Mouse (Mus musculus): Measurements from ENCODE around the gene Echs1.
A peak's percentile ranks its signal among the peaks of the same experiment; 100 is the strongest.
"Not testable (repeated sequence)": the region's sequence is repeated elsewhere in the genome, so short reads cannot be mapped to it uniquely, and the experiment has no call there.

The Echs1 gene

DNA sequence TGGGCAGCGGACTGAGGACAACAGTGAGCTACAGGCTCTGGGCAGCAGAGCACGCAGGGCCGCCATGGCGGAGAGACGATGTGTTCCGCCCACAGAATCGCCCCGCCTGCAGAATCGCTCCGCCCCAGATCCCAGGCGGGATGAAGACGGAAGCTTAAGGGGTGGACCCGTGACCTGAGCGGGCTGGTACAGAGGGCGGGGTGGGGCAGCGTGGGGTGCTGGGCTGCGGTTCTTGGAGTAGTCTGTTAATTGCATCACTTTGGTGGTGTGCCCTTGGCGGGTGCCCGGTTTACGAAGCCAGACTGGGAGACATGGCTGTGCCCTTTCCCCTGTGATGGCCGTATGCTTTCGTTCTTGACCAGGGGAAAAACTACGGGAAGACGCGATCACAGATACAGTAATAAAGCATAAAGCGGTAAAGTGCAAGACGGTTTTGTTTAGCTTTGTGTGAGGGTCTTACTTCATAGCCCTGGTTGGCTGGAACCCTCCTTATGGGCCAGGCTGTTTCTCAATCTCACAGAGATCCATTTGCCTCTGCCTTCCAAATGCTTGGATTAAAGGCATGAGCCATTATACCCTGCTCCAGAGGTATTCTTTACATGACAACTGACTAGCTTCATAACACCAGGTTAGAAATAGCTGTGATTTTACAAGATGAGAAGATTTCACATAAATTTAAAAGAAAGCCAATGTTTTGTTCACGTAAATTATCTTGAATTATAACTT lies at the start of gene Echs1:
Gene Echs1 (minus strand): TSS at position 148 of the 726 bp plus-strand sequence.
- DNase-seq = peak; percentile 93

GRCm38 (mm10) chr7:140164664-140165063 lies 48.4 kb upstream of the Echs1 start, which contains the start of gene Olfr522:
Gene Olfr522 (minus strand): TSS chr7:140164764.
- no peak for DNase-seq

DNA sequence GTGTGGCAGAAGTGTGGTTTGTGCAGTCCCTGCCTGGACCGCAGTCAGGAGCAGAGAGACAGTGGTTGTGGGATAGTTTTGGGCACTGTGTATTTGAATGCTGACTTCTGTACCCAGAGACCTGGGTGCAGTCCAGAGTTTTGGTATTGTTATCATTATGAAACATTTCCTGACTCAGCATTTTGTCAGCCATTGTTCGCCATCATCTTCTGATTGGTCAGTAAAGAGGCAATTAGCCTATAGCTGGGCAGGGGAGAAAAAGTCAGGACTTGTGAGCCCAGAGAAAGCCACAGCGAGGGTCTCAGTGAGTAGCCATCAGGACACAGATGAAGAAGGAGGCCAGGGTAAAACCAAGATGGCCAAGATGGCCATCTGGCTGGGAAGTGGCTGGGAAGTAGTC lies 44.1 kb upstream of the Echs1 start:
- DNase-seq = no peak

- DNase-seq = no peak
Observed at GRCm38 (mm10) chr7:140154218-140154927, 38.1 kb upstream of the Echs1 start, which contains the start of gene Sprn. Gene Sprn (minus strand): TSS chr7:140154877.

GRCm38 (mm10) chr7:140153829-140154217 lies 37.5 kb upstream of the Echs1 start:
- no peak for DNase-seq

- DNase-seq = no peak
Observed at GRCm38 (mm10) chr7:140153383-140153782, 37.1 kb upstream of the Echs1 start.

DNA sequence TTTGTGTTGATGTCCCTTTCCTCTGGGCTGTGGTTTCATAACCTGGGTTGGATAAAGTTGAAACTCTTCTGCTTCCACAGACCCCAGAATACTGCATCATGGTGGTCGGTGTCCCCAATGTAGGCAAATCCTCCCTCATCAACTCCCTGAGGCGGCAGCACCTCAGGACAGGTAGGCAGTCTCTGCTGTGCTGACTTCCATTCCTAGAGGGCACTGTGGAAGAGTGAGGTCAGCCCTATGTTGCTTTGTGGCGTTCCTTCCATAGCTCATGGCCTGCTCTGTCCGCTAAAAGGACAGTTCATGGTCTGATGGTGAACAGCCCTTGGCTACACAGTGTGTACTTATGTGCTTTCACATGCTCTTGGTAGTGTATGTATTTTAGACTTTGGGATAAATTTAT lies 28.3 kb upstream of the Echs1 start:
- no peak for DNase-seq

DNA sequence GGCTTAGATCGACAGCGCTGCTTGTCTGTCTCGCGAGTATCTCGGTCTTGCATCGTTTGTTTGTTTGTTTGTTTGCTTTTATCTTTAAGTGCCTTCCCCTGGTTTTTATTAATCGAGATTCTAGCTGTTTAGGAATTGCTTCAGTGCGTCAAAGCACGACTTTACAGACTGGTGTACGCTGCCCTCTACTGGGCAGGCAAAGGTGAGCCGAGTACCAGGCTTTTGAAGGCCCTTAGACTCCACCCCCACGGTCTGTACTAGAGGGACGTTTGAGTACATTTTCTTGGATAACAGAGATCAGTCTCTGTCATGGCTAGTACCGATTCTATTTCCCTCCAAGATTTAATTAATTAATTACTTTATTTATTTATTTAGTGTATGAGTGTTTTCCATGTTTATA lies 25.1 kb upstream of the Echs1 start:
- peak; percentile 58 for DNase-seq

- DNase-seq = no peak
Observed at GRCm38 (mm10) chr7:140138021-140138310, 21.7 kb upstream of the Echs1 start.

DNA sequence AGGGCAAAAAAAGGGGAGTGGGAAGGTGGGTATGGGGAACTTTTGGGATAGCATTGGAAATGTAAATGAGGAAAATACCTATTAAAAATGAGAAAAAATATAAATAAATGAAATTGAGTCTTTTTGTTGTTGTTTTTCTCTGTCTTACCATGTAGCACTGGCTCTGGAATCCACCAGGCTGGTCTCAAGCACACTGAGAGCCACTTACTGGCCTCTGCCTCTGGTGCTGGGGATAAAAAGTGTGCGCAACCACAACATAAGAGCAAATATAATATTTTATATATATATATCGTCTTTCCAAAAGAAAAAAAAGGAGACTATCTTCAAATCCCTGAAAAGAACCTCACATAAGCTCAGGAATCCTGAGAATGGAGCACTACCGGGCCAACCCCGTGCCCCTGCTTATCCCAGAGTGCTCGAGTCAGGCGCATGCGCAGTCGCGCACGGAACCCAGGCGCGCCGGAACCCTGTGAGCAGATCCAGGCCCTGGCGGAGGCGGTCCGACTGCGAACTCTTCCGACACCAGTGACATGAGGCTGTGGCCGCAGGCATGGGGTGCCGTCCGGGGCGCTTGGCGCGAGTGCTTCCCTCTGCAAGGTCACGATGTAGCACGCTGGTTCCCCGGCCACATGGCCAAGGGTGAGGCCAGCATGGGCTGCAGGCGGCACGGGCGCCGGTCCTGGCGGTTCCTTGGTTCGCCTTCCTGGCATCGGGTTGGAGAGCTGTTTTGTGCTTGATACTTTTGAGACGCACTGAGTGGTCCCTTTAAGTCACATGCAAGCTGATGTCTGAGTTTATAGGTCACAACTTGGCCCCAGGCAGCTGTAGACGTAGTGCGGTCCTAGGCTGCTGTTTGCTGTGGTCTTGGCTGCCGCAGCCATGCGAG lies 21.1 kb upstream of the Echs1 start, which contains the start of gene Mtg1:
Gene Mtg1 (plus strand): TSS at position 430 of the 886 bp plus-strand sequence.
- peak; percentile 95 for DNase-seq

DNA sequence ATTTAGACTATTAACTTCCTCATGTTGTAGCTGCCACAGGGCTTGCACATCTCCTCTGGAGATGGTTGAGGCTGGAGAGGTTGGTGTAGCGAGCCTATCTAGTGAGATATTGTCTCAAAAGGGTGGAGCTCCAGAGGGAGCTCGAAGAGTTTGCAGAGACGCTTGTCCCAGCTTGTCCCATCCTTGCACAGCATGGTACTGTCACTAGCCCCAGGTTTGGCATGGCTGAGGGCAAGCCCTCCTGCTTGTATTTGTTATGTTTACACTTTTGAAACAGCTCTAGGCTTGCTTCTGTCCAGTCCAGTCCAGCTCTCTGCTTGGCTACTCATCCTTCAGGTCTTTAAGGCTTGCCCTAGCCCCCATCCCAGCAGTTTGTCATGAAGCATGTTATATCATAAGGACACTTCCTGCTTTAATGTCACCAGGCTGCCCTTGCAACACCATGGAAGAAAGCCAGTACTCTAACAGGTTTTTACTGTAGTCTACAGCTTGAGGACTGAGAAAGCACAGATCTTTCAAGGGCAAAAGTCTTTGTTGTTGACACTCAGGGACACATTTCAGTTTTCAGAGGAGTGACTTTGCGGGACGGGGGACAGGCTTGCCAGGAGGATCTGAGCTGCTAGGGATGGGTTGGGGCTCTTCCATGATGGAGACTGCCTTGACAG lies 19.0 kb upstream of the Echs1 start:
- DNase-seq = no peak

- not testable (repeated sequence) for DNase-seq
Observed at GRCm38 (mm10) chr7:140134033-140134432, 17.8 kb upstream of the Echs1 start.

DNA sequence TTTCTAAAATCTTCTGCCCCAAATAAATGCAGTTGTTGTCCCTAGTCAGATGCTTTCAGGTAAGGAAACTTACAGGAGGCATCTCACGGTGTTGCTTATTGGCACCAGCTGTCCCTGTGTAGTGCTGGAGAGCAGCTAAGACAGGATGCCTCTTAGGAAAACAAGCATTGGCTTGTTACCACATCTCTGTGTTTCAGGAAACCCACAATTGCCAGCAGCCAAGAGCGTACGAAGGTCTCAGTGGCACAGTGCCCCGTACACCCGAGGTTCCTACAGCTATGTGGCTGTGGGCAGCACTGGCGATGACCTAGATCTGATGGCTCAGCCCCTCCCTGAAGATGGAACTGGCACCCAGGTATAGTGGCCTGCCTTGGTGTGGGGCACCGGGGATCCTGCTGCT lies 15.9 kb upstream of the Echs1 start:
- DNase-seq = not testable (repeated sequence)

DNA sequence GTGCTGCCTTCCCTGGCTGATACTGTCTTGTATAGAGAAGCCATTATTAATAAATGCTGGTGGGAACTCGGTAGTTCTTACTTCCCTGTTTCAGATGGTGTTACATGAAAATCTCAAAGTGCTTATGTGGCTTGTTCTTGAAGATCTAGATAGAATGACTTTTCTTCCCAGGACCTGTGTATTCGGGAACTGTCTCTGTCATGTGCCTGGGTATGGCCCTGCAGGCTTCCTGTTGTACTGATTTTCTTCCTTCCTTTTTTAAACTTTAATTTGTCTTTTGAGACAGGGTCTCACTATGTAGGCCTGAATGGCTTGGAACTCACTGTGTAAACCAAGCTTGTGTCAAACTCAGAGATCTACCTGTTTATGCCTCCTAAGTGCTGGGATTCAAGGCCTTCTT lies 11.6 kb upstream of the Echs1 start:
- no peak for DNase-seq

DNA sequence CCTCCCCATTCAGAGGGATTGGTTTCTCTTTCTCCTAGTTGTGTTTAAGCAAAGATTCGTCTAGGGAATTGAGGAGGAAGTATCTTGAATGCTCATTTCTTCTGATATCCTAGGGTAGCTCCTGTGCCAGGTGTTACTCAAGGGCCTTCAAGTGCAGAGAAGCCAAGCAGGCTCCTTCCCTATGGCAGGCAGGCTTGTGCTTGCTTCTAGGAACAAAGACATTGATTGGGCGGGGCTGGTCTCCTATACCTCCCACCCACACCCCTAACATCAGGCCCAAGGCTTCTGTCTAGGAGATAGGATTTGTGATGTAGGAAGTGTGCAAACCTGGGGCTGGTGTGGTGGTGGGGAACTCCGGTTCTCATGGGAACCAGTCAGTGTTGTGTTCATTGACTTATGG lies 10.7 kb upstream of the Echs1 start:
- DNase-seq = no peak

- DNase-seq = no peak
Observed at GRCm38 (mm10) chr7:140126022-140126350, 9.7 kb upstream of the Echs1 start.

DNA sequence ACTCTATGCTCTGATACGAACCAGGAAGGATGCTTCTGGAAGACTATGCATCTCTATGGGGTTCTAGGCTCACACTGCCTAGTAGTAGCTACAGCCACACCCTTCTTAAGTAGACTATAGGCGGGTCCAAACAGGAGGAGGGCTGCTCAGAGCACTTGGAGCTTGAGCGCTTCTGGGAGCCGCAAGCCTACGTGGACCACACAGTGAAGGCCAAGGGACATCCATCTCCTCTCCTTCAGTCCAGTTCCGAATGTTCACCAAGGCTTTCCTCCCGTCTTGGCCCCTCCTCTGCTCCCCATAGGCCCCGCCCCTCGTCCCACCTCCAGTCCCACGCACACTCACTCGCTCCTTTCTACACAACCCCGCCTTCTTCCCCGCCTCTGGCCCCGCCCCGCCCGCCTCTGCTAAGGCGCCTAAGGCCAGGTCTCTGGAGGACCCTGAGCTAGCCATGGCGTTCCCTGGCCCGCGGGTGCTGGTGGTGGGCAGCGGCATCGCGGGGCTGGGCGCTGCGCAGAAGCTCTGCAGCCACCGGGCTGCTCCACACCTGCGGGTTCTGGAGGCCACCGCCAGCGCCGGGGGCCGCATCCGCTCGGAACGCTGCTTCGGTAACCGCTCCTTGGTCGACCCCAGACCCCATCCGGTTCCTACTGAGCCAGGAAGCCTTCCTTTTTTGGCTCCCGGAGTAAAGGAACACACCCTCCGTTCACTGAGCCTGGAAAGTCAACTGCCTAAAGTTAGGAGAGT lies 9.2 kb upstream of the Echs1 start:
- DNase-seq = peak; percentile 94

DNA sequence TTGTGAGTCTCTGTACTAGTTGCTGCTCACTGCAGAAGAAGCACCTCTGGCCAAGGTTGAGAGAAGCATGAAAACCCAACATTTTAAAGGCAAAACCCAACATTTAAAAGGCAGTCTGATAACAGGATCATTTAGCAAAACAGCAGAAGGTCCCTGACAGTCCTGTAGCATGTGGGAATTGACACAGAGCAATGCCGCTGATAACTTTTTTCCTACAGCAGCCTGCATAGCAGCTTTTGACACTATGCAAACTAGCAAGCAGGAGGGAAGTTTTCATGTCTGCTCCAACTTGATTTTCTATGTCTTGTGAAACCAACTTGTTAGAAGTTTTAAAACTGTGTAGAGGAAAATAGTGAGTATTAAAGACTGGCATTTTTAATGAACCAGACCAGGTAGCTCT lies 8.1 kb upstream of the Echs1 start:
- no peak for DNase-seq

- no peak for DNase-seq
Observed at GRCm38 (mm10) chr7:140122765-140123164, 6.5 kb upstream of the Echs1 start.

DNA sequence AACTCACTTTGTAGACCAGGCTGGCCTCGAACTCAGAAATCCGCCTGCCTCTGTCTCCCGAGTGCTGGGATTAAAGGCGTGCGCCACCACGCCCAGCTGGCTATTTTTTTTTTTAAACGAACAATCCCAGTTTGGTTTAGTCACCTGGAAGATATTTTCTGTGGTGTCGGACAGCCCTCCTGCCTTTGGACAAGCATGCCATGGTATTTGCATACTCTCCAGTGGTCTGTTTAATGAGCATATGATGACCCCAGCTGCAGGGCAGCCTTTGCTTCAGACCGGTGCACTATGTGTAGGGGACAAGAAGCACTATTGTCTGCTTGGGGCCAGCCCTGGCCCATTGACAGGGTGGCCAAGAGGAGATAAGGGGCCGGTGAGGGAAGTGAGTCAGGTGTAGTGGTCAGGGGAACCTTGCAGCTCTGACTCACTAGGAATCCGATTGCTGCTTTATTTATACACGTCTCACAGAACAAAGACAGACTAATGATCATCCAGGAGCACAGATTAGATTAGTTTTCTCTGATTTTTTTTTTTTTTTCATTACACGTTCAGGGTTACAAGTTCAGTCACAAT lies 5.1 kb upstream of the Echs1 start:
- DNase-seq = no peak

DNA sequence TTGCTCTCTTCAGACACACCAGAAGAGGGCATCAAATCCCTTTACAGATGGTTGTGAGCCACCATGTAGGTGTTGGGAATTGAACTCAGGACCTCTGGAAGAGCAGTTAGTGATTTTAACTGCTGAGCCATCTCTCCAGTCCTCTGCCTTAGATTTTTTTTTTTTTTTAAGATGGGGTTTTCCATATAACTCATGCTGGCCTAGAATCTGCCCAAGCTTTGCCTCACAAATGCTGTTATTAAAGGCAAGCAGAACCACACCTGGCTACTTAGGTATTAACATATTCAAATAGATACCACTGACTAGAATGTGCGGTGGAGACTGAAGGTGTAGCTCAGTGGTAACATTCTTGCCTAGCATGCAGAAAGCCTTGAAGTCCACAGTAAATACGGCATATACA lies 4.2 kb upstream of the Echs1 start:
- DNase-seq = no peak
